Mouse (Mus musculus): ENCODE measurements around the gene E2f3. TPM values are rescaled to one million over a fixed set of nuclear protein-coding genes. Genes with fewer than 3 reads are reported as not detected.

Gene E2f3
- polyA plus RNA-seq, 1 experiment from 2014 or later: 8.4 TPM

- Histone ChIP-seq H3K4me2 (ENCODE audit: low read length) (no peak overlapping the region), H3K9me3 (ENCODE audit: control insufficient read depth, low read length) (no peaks in the 10 kb centered on the region), H3K27ac (replicated peaks in 1 of 2; ENCODE audit: control insufficient read depth in 1 of 2, insufficient read depth in 1 of 2, low read depth in 2 of 2, low read length in 2 of 2) (no peak overlapping the region), H3K36me3 (ENCODE audit: control insufficient read depth, insufficient read depth, low read length) (peaks cover 42% of the 10 kb centered on the region), H3K27me3 (ENCODE audit: control insufficient read depth, insufficient read depth, low read length) (no peaks in the 10 kb centered on the region), H3K4me1 (ENCODE audit: control insufficient read depth in 2 of 2, insufficient read depth in 2 of 2, low read length in 2 of 2) (peaks cover 6 to 10% of the 10 kb centered on the region in 2 experiments), H3K9ac (ENCODE audit: low read length) (no peak overlapping the region), H3K4me3 (ENCODE audit: control insufficient read depth in 1 of 2, insufficient read depth in 1 of 2, low read depth in 1 of 2, low read length in 2 of 2) (no peak overlapping the region)
- no peak; the same call in 1 of the 2 replicates for ATAC-seq (ENCODE audit: insufficient number of reproducible peaks, insufficient read depth, low FRiP score, low read depth)
- 90% methylated on average over 7 of the region's 7 CpGs for WGBS
Measured at GRCm38 (mm10) chr13:29919841-29920240, 66.0 kb downstream of the E2f3 start.

- Histone ChIP-seq H3K4me2 (ENCODE audit: low read length) (no peak overlapping the region), H3K36me3 (ENCODE audit: control insufficient read depth, insufficient read depth, low read length) (peaks cover 73% of the 10 kb centered on the region), H3K4me1 (ENCODE audit: control insufficient read depth in 2 of 2, insufficient read depth in 2 of 2, low read length in 2 of 2) (peaks cover 6 to 10% of the 10 kb centered on the region in 2 experiments), H3K9ac (ENCODE audit: low read length) (no peak overlapping the region), H3K27me3 (ENCODE audit: control insufficient read depth, insufficient read depth, low read length) (no peaks in the 10 kb centered on the region), H3K9me3 (ENCODE audit: control insufficient read depth, low read length) (no peaks in the 10 kb centered on the region), H3K4me3 (ENCODE audit: control insufficient read depth in 1 of 2, insufficient read depth in 1 of 2, low read depth in 1 of 2, low read length in 2 of 2) (no peak overlapping the region), H3K27ac (replicated peaks in 1 of 2; ENCODE audit: control insufficient read depth in 1 of 2, insufficient read depth in 1 of 2, low read depth in 2 of 2, low read length in 2 of 2) (peak overlapping the region; percentile 24 to 40; a peak in 1 of 4 replicates)
- WGBS: 29% methylated on average over 1 of the region's 1 CpGs
- no peak for ATAC-seq (ENCODE audit: insufficient number of reproducible peaks, insufficient read depth, low FRiP score, low read depth)
Measured at GRCm38 (mm10) chr13:29916561-29916960, 69.3 kb downstream of the E2f3 start.

DNA sequence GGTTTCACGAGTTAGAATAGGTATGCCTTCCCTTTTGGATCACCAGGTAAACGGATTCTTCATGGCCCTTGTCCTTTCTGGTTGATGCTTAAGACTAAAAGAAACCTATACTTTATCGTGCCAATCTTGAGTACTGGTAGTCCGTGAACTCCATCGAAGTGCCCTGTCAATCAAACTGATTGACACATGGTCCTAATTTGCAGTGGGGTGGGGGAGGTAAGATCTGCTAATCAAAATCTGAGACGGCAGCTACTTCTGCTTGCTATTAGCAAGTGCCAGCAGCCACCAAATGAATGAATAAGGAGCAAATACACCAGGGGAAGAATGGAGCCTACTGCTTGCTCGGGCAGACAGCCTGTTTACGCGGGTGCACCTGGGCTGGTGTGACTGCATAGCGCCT lies 72.3 kb downstream of the E2f3 start:
- peaks cover 6 to 10% of the 10 kb centered on the region in 2 experiments for H3K4me1 ChIP-seq (ENCODE audit: control insufficient read depth in 2 of 2, insufficient read depth in 2 of 2, low read length in 2 of 2)
- H3K27me3 ChIP-seq (ENCODE audit: control insufficient read depth, insufficient read depth, low read length): no peaks in the 10 kb centered on the region
- ATAC-seq (ENCODE audit: insufficient number of reproducible peaks, insufficient read depth, low FRiP score, low read depth): no peak
- no peak overlapping the region for H3K4me3 ChIP-seq (ENCODE audit: control insufficient read depth in 1 of 2, insufficient read depth in 1 of 2, low read depth in 1 of 2, low read length in 2 of 2)
- H3K27ac ChIP-seq (replicated peaks in 1 of 2; ENCODE audit: control insufficient read depth in 1 of 2, insufficient read depth in 1 of 2, low read depth in 2 of 2, low read length in 2 of 2): no peak overlapping the region
- no peak overlapping the region for H3K9ac ChIP-seq (ENCODE audit: low read length)
- peaks cover 87% of the 10 kb centered on the region for H3K36me3 ChIP-seq (ENCODE audit: control insufficient read depth, insufficient read depth, low read length)
- no peaks in the 10 kb centered on the region for H3K9me3 ChIP-seq (ENCODE audit: control insufficient read depth, low read length)
- no peak overlapping the region for H3K4me2 ChIP-seq (ENCODE audit: low read length)
- WGBS: 90% methylated on average over 10 of the region's 10 CpGs

DNA sequence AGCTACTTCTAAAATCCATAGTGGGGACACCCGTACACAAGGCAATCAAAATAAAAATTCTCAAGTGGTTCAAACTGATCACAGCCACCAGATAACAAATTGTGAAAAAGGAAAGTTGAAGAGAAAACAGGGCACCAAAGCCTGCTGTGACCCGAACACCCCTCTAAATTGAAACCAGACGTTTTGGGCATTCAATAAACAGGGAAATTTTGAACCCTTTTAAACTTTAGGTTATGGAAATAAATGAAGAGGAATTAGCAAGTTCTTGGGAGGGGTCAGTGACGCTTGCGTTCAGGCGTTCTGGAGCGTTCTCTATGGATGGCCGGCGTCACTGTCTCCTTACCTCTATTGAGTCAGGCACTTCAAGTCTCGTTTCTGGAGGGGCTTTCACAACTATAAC lies 72.8 kb downstream of the E2f3 start:
- Histone ChIP-seq H3K9ac (ENCODE audit: low read length) (no peak overlapping the region), H3K4me3 (ENCODE audit: control insufficient read depth in 1 of 2, insufficient read depth in 1 of 2, low read depth in 1 of 2, low read length in 2 of 2) (no peak overlapping the region), H3K27ac (replicated peaks in 1 of 2; ENCODE audit: control insufficient read depth in 1 of 2, insufficient read depth in 1 of 2, low read depth in 2 of 2, low read length in 2 of 2) (no peak overlapping the region), H3K4me2 (ENCODE audit: low read length) (no peak overlapping the region), H3K27me3 (ENCODE audit: control insufficient read depth, insufficient read depth, low read length) (no peaks in the 10 kb centered on the region), H3K36me3 (ENCODE audit: control insufficient read depth, insufficient read depth, low read length) (peaks cover 87% of the 10 kb centered on the region), H3K4me1 (ENCODE audit: control insufficient read depth in 2 of 2, insufficient read depth in 2 of 2, low read length in 2 of 2) (peaks cover 6 to 10% of the 10 kb centered on the region in 2 experiments), H3K9me3 (ENCODE audit: control insufficient read depth, low read length) (no peaks in the 10 kb centered on the region)
- ATAC-seq (ENCODE audit: insufficient number of reproducible peaks, insufficient read depth, low FRiP score, low read depth): no peak
- WGBS: 91% methylated on average over 10 of the region's 10 CpGs

DNA sequence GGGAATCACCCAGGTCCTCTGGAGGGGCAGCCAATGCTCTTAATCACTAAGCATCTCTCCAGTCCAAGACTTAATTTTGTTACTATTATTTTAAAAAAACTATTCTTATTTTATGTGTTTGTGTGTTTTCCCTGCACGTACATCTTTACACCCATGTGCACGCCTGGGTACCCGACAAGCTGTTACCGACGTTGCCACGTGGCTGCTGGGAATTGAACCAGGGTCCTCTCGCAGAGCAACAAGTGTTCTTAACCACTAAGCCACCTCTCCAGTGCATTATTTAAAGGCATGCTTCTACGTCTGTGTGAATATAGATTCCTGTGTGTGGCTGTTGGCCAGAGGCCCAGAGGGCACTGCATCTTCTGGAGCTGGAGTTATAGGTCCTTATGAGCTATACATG lies 73.6 kb downstream of the E2f3 start:
- no peaks in the 10 kb centered on the region for H3K9me3 ChIP-seq (ENCODE audit: control insufficient read depth, low read length)
- no peak overlapping the region for H3K4me2 ChIP-seq (ENCODE audit: low read length)
- H3K4me1 ChIP-seq (ENCODE audit: control insufficient read depth in 2 of 2, insufficient read depth in 2 of 2, low read length in 2 of 2): peaks cover 4 to 7% of the 10 kb centered on the region in 2 experiments; a peak in 3 of 4 replicates
- H3K27me3 ChIP-seq (ENCODE audit: control insufficient read depth, insufficient read depth, low read length): no peaks in the 10 kb centered on the region
- H3K27ac ChIP-seq (replicated peaks in 1 of 2; ENCODE audit: control insufficient read depth in 1 of 2, insufficient read depth in 1 of 2, low read depth in 2 of 2, low read length in 2 of 2): no peak overlapping the region
- WGBS: 93% methylated on average over 8 of the region's 8 CpGs
- peaks cover 87% of the 10 kb centered on the region for H3K36me3 ChIP-seq (ENCODE audit: control insufficient read depth, insufficient read depth, low read length)
- no peak overlapping the region for H3K9ac ChIP-seq (ENCODE audit: low read length)
- ATAC-seq (ENCODE audit: insufficient number of reproducible peaks, insufficient read depth, low FRiP score, low read depth): no peak
- no peak overlapping the region for H3K4me3 ChIP-seq (ENCODE audit: control insufficient read depth in 1 of 2, insufficient read depth in 1 of 2, low read depth in 1 of 2, low read length in 2 of 2)

DNA sequence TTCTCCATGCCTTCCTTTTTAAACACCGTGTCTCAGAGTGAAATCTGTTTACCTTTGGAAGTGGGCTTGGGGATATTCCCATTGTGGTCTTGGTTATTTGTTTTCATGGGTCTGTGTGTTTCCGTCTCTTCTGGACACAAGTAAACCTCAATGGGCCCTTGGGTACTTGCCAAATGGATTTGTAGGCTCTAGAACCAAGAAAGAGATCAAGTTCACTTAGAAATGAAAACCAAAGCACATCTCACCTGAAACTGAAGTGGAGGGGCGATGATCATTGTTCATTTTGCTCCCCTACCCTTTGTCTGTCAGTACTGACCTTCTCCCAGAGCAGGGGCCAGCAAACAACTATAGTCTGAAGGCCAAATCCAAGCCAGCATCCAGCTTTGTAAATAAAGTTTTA lies 74.7 kb downstream of the E2f3 start:
- 95% methylated on average over 3 of the region's 3 CpGs for WGBS
- no peak for ATAC-seq (ENCODE audit: insufficient number of reproducible peaks, insufficient read depth, low FRiP score, low read depth)
- H3K4me1 ChIP-seq (ENCODE audit: control insufficient read depth in 2 of 2, insufficient read depth in 2 of 2, low read length in 2 of 2): 0 out of 4 replicates have a peak, but pooled peaks cover 0 to 2% of the 10 kb centered on the region in 2 experiments
- no peak overlapping the region for H3K4me3 ChIP-seq (ENCODE audit: control insufficient read depth in 1 of 2, insufficient read depth in 1 of 2, low read depth in 1 of 2, low read length in 2 of 2)
- no peak overlapping the region for H3K4me2 ChIP-seq (ENCODE audit: low read length)
- H3K9ac ChIP-seq (ENCODE audit: low read length): no peak overlapping the region
- no peaks in the 10 kb centered on the region for H3K27me3 ChIP-seq (ENCODE audit: control insufficient read depth, insufficient read depth, low read length)
- H3K9me3 ChIP-seq (ENCODE audit: control insufficient read depth, low read length): no peaks in the 10 kb centered on the region
- no peak overlapping the region for H3K27ac ChIP-seq (replicated peaks in 1 of 2; ENCODE audit: control insufficient read depth in 1 of 2, insufficient read depth in 1 of 2, low read depth in 2 of 2, low read length in 2 of 2)
- peaks cover 92% of the 10 kb centered on the region for H3K36me3 ChIP-seq (ENCODE audit: control insufficient read depth, insufficient read depth, low read length)

DNA sequence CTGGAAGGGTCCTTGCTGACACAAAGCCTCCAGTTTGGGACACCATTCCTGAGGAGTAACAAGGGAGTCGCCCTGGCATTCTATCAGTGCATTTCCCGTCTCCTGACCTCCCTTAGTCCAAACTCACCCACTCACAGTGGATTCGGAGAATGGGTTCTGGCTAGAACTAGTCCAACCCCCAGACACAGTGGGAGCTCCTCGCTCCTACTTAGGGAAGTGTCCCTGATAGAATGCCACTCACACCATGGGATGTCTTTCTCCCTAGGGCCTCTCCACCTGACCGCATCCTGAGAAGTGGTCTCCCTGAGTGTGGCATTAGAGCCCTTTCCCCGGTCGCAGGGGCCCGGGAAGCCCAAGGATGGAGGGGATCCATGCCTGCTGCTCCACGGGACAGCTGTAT lies 77.4 kb downstream of the E2f3 start:
- no peaks in the 10 kb centered on the region for H3K27me3 ChIP-seq (ENCODE audit: control insufficient read depth, insufficient read depth, low read length)
- ATAC-seq (ENCODE audit: insufficient number of reproducible peaks, insufficient read depth, low FRiP score, low read depth): no peak
- 96% methylated on average over 9 of the region's 9 CpGs for WGBS
- peaks cover 66% of the 10 kb centered on the region for H3K36me3 ChIP-seq (ENCODE audit: control insufficient read depth, insufficient read depth, low read length)
- no peaks in the 10 kb centered on the region for H3K4me1 ChIP-seq (ENCODE audit: control insufficient read depth in 2 of 2, insufficient read depth in 2 of 2, low read length in 2 of 2)
- H3K4me3 ChIP-seq (ENCODE audit: control insufficient read depth in 1 of 2, insufficient read depth in 1 of 2, low read depth in 1 of 2, low read length in 2 of 2): no peak overlapping the region
- no peak overlapping the region for H3K4me2 ChIP-seq (ENCODE audit: low read length)
- H3K27ac ChIP-seq (replicated peaks in 1 of 2; ENCODE audit: control insufficient read depth in 1 of 2, insufficient read depth in 1 of 2, low read depth in 2 of 2, low read length in 2 of 2): no peak overlapping the region
- H3K9me3 ChIP-seq (ENCODE audit: control insufficient read depth, low read length): 0 out of 2 replicates have a peak, but pooled peaks cover 6% of the 10 kb centered on the region
- H3K9ac ChIP-seq (ENCODE audit: low read length): no peak overlapping the region

DNA sequence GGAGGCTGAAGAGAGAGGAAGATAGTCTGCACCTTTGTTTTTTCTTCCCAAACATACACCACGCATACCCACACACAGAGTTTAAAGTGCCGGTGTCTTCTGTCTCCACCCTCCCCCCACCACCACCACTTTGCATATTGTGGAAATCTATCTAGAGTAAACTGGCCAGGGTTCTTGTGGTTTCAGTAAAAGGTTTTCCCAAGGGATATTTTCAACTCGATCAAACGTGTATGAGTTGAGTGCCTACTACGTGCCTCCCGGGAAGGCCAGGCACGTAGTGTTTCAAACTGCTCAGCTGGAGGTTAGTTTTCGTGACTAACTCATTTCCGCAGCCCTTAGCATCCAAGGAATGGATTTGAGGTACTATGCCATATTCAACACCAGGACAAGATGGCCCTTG lies 77.9 kb downstream of the E2f3 start:
- Histone ChIP-seq H3K36me3 (ENCODE audit: control insufficient read depth, insufficient read depth, low read length) (peaks cover 61% of the 10 kb centered on the region), H3K9ac (ENCODE audit: low read length) (no peak overlapping the region), H3K4me3 (ENCODE audit: control insufficient read depth in 1 of 2, insufficient read depth in 1 of 2, low read depth in 1 of 2, low read length in 2 of 2) (no peak overlapping the region), H3K4me2 (ENCODE audit: low read length) (no peak overlapping the region), H3K27ac (replicated peaks in 1 of 2; ENCODE audit: control insufficient read depth in 1 of 2, insufficient read depth in 1 of 2, low read depth in 2 of 2, low read length in 2 of 2) (no peak overlapping the region), H3K9me3 (ENCODE audit: control insufficient read depth, low read length) (0 out of 2 replicates have a peak, but pooled peaks cover 6% of the 10 kb centered on the region), H3K27me3 (ENCODE audit: control insufficient read depth, insufficient read depth, low read length) (no peaks in the 10 kb centered on the region), H3K4me1 (ENCODE audit: control insufficient read depth in 2 of 2, insufficient read depth in 2 of 2, low read length in 2 of 2) (no peaks in the 10 kb centered on the region)
- 95% methylated on average over 9 of the region's 9 CpGs for WGBS
- ATAC-seq (ENCODE audit: insufficient number of reproducible peaks, insufficient read depth, low FRiP score, low read depth): no peak

Measured in heart, embryonic 14.5 days (tissue).